Mouse (Mus musculus) brain, embryonic 14.5 days (tissue): Measurements from ENCODE around the gene Gpr84.

Experiments used
- CTCF ChIP-seq: fragments of 200-500 bp; IDR thresholded peaks from 2 replicates; pipeline ENCODE4 v1.5.1; 2012; ENCODE audit warnings: inconsistent platforms, mild to moderate bottlenecking, moderate library complexity, borderline replicate concordance; ENCODE audit not compliant: insufficient read depth, insufficient read length; ENCODE audit errors: extremely low read depth
- POLR2A ChIP-seq: fragments of 200-500 bp; IDR thresholded peaks from 2 replicates; pipeline ENCODE4 v1.6.1; 2012; ENCODE audit warnings: mild to moderate bottlenecking, inconsistent platforms, borderline replicate concordance; ENCODE audit not compliant: poor library complexity, insufficient read depth, insufficient read length, severe bottlenecking; ENCODE audit errors: extremely low read depth

DNA sequence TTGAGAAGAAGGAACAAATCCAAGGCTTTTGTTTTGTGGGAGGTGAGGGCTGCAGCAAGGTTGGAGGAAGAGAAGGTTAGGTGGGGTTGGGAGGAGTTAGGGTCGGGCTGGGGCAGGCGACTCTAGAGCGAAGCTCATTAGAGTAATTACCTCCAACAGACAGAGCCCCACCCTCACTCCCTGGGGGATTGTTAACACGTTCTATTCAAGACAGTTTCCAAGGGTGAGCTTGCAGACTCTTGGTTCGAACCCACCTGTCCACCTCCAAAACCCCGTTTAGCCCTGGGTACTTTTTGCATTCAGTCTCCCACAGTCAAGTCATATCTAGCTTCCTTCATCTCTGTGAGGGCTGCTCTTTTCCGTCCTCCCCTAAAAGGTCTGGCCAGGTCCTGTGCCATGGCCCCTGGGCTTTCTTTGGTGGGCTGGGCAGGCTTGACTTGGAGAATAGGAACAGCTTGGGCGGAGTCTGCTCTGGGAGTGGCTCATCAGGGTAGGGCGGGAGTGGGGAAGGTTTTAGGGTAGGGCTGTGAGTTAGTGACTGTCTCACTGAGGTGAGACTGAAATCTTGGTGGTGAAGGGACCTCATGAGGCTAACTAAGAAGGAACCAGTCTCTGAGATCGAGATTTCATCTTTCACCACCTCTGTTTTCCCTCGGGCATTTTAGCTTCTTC lies 26.7 kb upstream of the Gpr84 start:
- TF ChIP-seq CTCF (no peak), POLR2A (no peak)
